Mouse (Mus musculus): ENCODE results near the gene Gmcl1. TPM values are rescaled to one million over a fixed set of nuclear protein-coding genes. Genes with fewer than 3 reads are reported as not detected.

The Gmcl1 gene
- polyA plus RNA-seq (2014; fragmentation: Nextera tagmentation; extraction: Ambion mirVana), result 33.8 and 39.3 TPM in 2 replicates

- ATAC-seq (peak; percentile 95), DNase-seq (ENCODE audit: low spot score) (peak; percentile 98)
- Histone ChIP-seq H3K4me1 (ENCODE audit: control insufficient read depth, insufficient read depth, low read length) (peaks cover 6% of the 10 kb centered on the region; the same call in 1 of the 2 replicates), H3K36me3 (ENCODE audit: control insufficient read depth, insufficient read depth, low read length) (no peaks in the 10 kb centered on the region), H3K4me2 (ENCODE audit: low read length) (peak within 1 kb of the TSS; percentile 76), H3K9ac (ENCODE audit: low read length) (peak within 1 kb of the TSS; percentile 95), H3K27ac (ENCODE audit: low read depth, low read length) (peak within 1 kb of the TSS; percentile 91), H3K27me3 (replicated peaks; ENCODE audit: control insufficient read depth, insufficient read depth, low read length) (no peaks in the 10 kb centered on the region), H3K4me3 (ENCODE audit: low read depth, low read length) (peak within 1 kb of the TSS; percentile 96), H3K9me3 (replicated peaks; ENCODE audit: control insufficient read depth, low read length) (no peaks in the 10 kb centered on the region)
- WGBS, result 1% methylated on average over 58 of the region's 59 CpGs
These were observed at the start of gene Gmcl1 for GRCm38 (mm10) chr6:86733183-86733876. Gene Gmcl1, minus strand, starts transcription at chr6:86733383.

- WGBS, result 72% methylated on average over 3 of the region's 3 CpGs
- H3K9me3 ChIP-seq (replicated peaks; ENCODE audit: control insufficient read depth, low read length), result no peaks in the 10 kb centered on the region
These were observed 49.2 kb upstream of the Gmcl1 start for GRCm38 (mm10) chr6:86782342-86782741.

GRCm38 (mm10) chr6:86781361-86781957 is 48.3 kb upstream of the Gmcl1 start:
- Histone ChIP-seq H3K4me2 (ENCODE audit: low read length) (no peak overlapping the region), H3K27me3 (replicated peaks; ENCODE audit: control insufficient read depth, insufficient read depth, low read length) (no peaks in the 10 kb centered on the region), H3K9ac (ENCODE audit: low read length) (no peak overlapping the region; the same call in 1 of the 2 replicates), H3K9me3 (replicated peaks; ENCODE audit: control insufficient read depth, low read length) (no peaks in the 10 kb centered on the region), H3K4me3 (ENCODE audit: low read depth, low read length) (no peak overlapping the region), H3K36me3 (ENCODE audit: control insufficient read depth, insufficient read depth, low read length) (no peaks in the 10 kb centered on the region), H3K4me1 (ENCODE audit: control insufficient read depth, insufficient read depth, low read length) (no peaks in the 10 kb centered on the region), H3K27ac (ENCODE audit: low read depth, low read length) (no peak overlapping the region)
- DNase-seq (ENCODE audit: low spot score) (no peak), ATAC-seq (no peak)
- 37% methylated on average over 2 of the region's 2 CpGs for WGBS

More at GRCm38 (mm10) chr6:86782342-86782741, 49.2 kb upstream of the Gmcl1 start:
- Histone ChIP-seq H3K4me2 (ENCODE audit: low read length) (no peak overlapping the region), H3K4me3 (ENCODE audit: low read depth, low read length) (no peak overlapping the region), H3K9ac (ENCODE audit: low read length) (no peak overlapping the region), H3K36me3 (ENCODE audit: control insufficient read depth, insufficient read depth, low read length) (no peaks in the 10 kb centered on the region), H3K27me3 (replicated peaks; ENCODE audit: control insufficient read depth, insufficient read depth, low read length) (no peaks in the 10 kb centered on the region), H3K4me1 (ENCODE audit: control insufficient read depth, insufficient read depth, low read length) (no peaks in the 10 kb centered on the region), H3K27ac (ENCODE audit: low read depth, low read length) (no peak overlapping the region)
- ATAC-seq, result no peak
- no peak for DNase-seq (ENCODE audit: low spot score)

- no peak overlapping the region for H3K9ac ChIP-seq (ENCODE audit: low read length)
- no peaks in the 10 kb centered on the region for H3K27me3 ChIP-seq (replicated peaks; ENCODE audit: control insufficient read depth, insufficient read depth, low read length)
- H3K4me2 ChIP-seq (ENCODE audit: low read length), result no peak overlapping the region
- WGBS, result 91% methylated on average over 10 of the region's 10 CpGs
- H3K4me3 ChIP-seq (ENCODE audit: low read depth, low read length), result no peak overlapping the region
- DNase-seq (ENCODE audit: low spot score) (no peak), ATAC-seq (no peak)
- H3K4me1 ChIP-seq (ENCODE audit: control insufficient read depth, insufficient read depth, low read length), result no peaks in the 10 kb centered on the region
- H3K36me3 ChIP-seq (ENCODE audit: control insufficient read depth, insufficient read depth, low read length), result no peaks in the 10 kb centered on the region
- H3K9me3 ChIP-seq (replicated peaks; ENCODE audit: control insufficient read depth, low read length), result no peaks in the 10 kb centered on the region
- H3K27ac ChIP-seq (ENCODE audit: low read depth, low read length), result no peak overlapping the region
These were observed 45.9 kb upstream of the Gmcl1 start for GRCm38 (mm10) chr6:86778910-86779594.

- no peak overlapping the region for H3K4me3 ChIP-seq (ENCODE audit: low read depth, low read length)
- WGBS, result 83% methylated on average over 3 of the region's 3 CpGs
- DNase-seq (ENCODE audit: low spot score) (no peak), ATAC-seq (no peak)
- H3K27me3 ChIP-seq (replicated peaks; ENCODE audit: control insufficient read depth, insufficient read depth, low read length), result no peaks in the 10 kb centered on the region
- no peak overlapping the region for H3K4me2 ChIP-seq (ENCODE audit: low read length)
- no peaks in the 10 kb centered on the region for H3K9me3 ChIP-seq (replicated peaks; ENCODE audit: control insufficient read depth, low read length)
- no peaks in the 10 kb centered on the region for H3K4me1 ChIP-seq (ENCODE audit: control insufficient read depth, insufficient read depth, low read length)
- H3K36me3 ChIP-seq (ENCODE audit: control insufficient read depth, insufficient read depth, low read length), result no peaks in the 10 kb centered on the region
- H3K9ac ChIP-seq (ENCODE audit: low read length), result no peak overlapping the region
- no peak overlapping the region for H3K27ac ChIP-seq (ENCODE audit: low read depth, low read length)
These were observed 44.0 kb upstream of the Gmcl1 start for GRCm38 (mm10) chr6:86777181-86777580.

- ATAC-seq (no peak), DNase-seq (ENCODE audit: low spot score) (no peak)
- WGBS, result 72% methylated on average over 4 of the region's 4 CpGs
- Histone ChIP-seq H3K4me3 (ENCODE audit: low read depth, low read length) (no peak overlapping the region), H3K4me1 (ENCODE audit: control insufficient read depth, insufficient read depth, low read length) (no peaks in the 10 kb centered on the region), H3K9me3 (replicated peaks; ENCODE audit: control insufficient read depth, low read length) (no peaks in the 10 kb centered on the region), H3K27me3 (replicated peaks; ENCODE audit: control insufficient read depth, insufficient read depth, low read length) (no peaks in the 10 kb centered on the region), H3K9ac (ENCODE audit: low read length) (no peak overlapping the region), H3K27ac (ENCODE audit: low read depth, low read length) (no peak overlapping the region), H3K36me3 (ENCODE audit: control insufficient read depth, insufficient read depth, low read length) (no peaks in the 10 kb centered on the region), H3K4me2 (ENCODE audit: low read length) (no peak overlapping the region)
These were observed 43.5 kb upstream of the Gmcl1 start for GRCm38 (mm10) chr6:86776706-86777071.

GRCm38 (mm10) chr6:86776001-86776705 is 43.0 kb upstream of the Gmcl1 start:
- no peak overlapping the region for H3K4me3 ChIP-seq (ENCODE audit: low read depth, low read length)
- no peak overlapping the region for H3K4me2 ChIP-seq (ENCODE audit: low read length)
- H3K9me3 ChIP-seq (replicated peaks; ENCODE audit: control insufficient read depth, low read length), result no peaks in the 10 kb centered on the region
- no peak for ATAC-seq
- WGBS, result 87% methylated on average over 8 of the region's 8 CpGs
- no peak overlapping the region for H3K9ac ChIP-seq (ENCODE audit: low read length)
- no peaks in the 10 kb centered on the region for H3K36me3 ChIP-seq (ENCODE audit: control insufficient read depth, insufficient read depth, low read length)
- no peaks in the 10 kb centered on the region for H3K4me1 ChIP-seq (ENCODE audit: control insufficient read depth, insufficient read depth, low read length)
- H3K27me3 ChIP-seq (replicated peaks; ENCODE audit: control insufficient read depth, insufficient read depth, low read length), result no peaks in the 10 kb centered on the region
- no peak for DNase-seq (ENCODE audit: low spot score)
- no peak overlapping the region for H3K27ac ChIP-seq (ENCODE audit: low read depth, low read length)

- H3K9ac ChIP-seq (ENCODE audit: low read length), result no peak overlapping the region
- 83% methylated on average over 6 of the region's 6 CpGs for WGBS
These were observed 41.8 kb upstream of the Gmcl1 start for GRCm38 (mm10) chr6:86774937-86775336.

More at GRCm38 (mm10) chr6:86774937-86775336, 41.8 kb upstream of the Gmcl1 start:
- H3K4me3 ChIP-seq (ENCODE audit: low read depth, low read length), result no peak overlapping the region
- no peaks in the 10 kb centered on the region for H3K27me3 ChIP-seq (replicated peaks; ENCODE audit: control insufficient read depth, insufficient read depth, low read length)
- DNase-seq (ENCODE audit: low spot score) (no peak), ATAC-seq (no peak)
- H3K9me3 ChIP-seq (replicated peaks; ENCODE audit: control insufficient read depth, low read length), result no peaks in the 10 kb centered on the region
- H3K4me2 ChIP-seq (ENCODE audit: low read length), result no peak overlapping the region
- no peaks in the 10 kb centered on the region for H3K36me3 ChIP-seq (ENCODE audit: control insufficient read depth, insufficient read depth, low read length)
- no peak overlapping the region for H3K27ac ChIP-seq (ENCODE audit: low read depth, low read length)
- H3K4me1 ChIP-seq (ENCODE audit: control insufficient read depth, insufficient read depth, low read length), result no peaks in the 10 kb centered on the region

Measured in forebrain, embryonic 14.5 days (tissue).